ENCODE assay signal across 10 mouse cellular contexts in genomic region chr7:19299194-19299593, GRCm38 (mm10). TPM values are rescaled to one million over a fixed set of nuclear protein-coding genes. Genes with fewer than 3 reads are reported as not detected.
DNase-seq lines count a peak whose midpoint lies in the region; ATAC-seq and TF ChIP-seq lines count a peak whose summit lies in the region.
"Had no signal": no experiment of that assay in that cellular context is flagged by ENCODE, and none has a peak within 500 bp of the region (broad histone marks: within the 10 kb centered on the region; RNA-seq: fewer than 3 reads in every experiment).

No protein-coding gene starts in this region.

- peak; percentile 61 to 78 for DNase-seq in cerebellum, postnatal 25 days
- DNase-seq in left cerebral cortex, adult 2 months (ENCODE audit: extremely low spot score in 1 of 2, low spot score in 2 of 2): peak in 1 of 2 experiments; percentile 34
- DNase-seq in left cerebral cortex, adult 9 months (ENCODE audit: low spot score in 2 of 2): no peak
- DNase-seq in R1 (ENCODE audit: low read depth, low spot score): peak; percentile 63
- peak; percentile 48 to 73 for DNase-seq in kidney, postnatal 36 days
- DNase-seq in c-Kit-positive CD71-positive TER-119-positive erythroid progenitor cells, embryonic 14.5 days (ENCODE audit: low spot score): no peak
- DNase-seq in frontal cortex, postnatal 14 days (ENCODE audit: low spot score in 2 of 2): no peak

- intact Hi-C loops in left cerebral cortex, adult 2 months (cut with DNase I): loop anchor here (1.0 to 5.0 kb wide), 2 partner anchors 60 to 63 kb away; no protein-coding TSS in a partner anchor

- H3K4me3 ChIP-seq in left cerebral cortex, adult 2 months: no peak overlapping the region
- H3K4me3 ChIP-seq: lung, embryonic 15.5 days had no signal

- ATAC-seq in cerebellum, adult (ENCODE audit: insufficient number of reproducible peaks, low FRiP score, low TSS enrichment): no peak
- ATAC-seq: Patski had no signal

- peak; percentile 56 for TF ChIP-seq CTCF in left cerebral cortex, adult 2 months (IDR thresholded peaks at IDR 0.05)

- no peak overlapping the region for H3K27ac ChIP-seq in left cerebral cortex, adult 2 months
- H3K27ac ChIP-seq: lung, embryonic 15.5 days had no signal

RNA-seq across cellular contexts. Expression of gene Fosb, which starts 10.7 kb away (rescaled TPM):
- 10 to 100 TPM; 27.0 to 59.5 TPM for total RNA-seq in left cerebral cortex, adult 2 months (2021)

RNA-seq across cellular contexts. Expression of gene Rtn2, which starts 16.8 kb away (rescaled TPM):
- 100 to 1,000 TPM; 110 to 122 TPM for total RNA-seq in left cerebral cortex, adult 2 months (2021)

RNA-seq across cellular contexts. Expression of gene Ppm1n, which starts 19.3 kb away (rescaled TPM):
- not detected for total RNA-seq in left cerebral cortex, adult 2 months (2021)

RNA-seq across cellular contexts. Expression of gene Vasp, which starts 27.6 kb away (rescaled TPM):
- 10 to 100 TPM; 13.2 to 14.6 TPM for total RNA-seq in left cerebral cortex, adult 2 months (2021)

RNA-seq across cellular contexts. Expression of gene Ercc1, which starts 45.4 kb away (rescaled TPM):
- 10 to 100 TPM; 48.9 to 51.8 TPM for total RNA-seq in left cerebral cortex, adult 2 months (2021)

Comparison
In these comparisons a context has a peak if more than half of its experiments do, and no peak if none do; other contexts are left out.
1. DNase-seq: peak in cerebellum, postnatal 25 days (2 of 2), R1 (single experiment) and kidney, postnatal 36 days (2 of 2); none in left cerebral cortex, adult 9 months (0 of 2), c-Kit-positive CD71-positive TER-119-positive erythroid progenitor cells, embryonic 14.5 days (single experiment) and frontal cortex, postnatal 14 days (0 of 2).